Mouse (Mus musculus) erythroblast, adult 5-6 weeks (primary cell): ENCODE data around the gene Klhdc8a. TPM values are rescaled to one million over a fixed set of nuclear protein-coding genes. Genes with fewer than 3 reads are reported as not detected.
"Not testable (repeated sequence)": the region's sequence is repeated elsewhere in the genome, so short reads cannot be mapped to it uniquely, and the experiment has no call there.

ENCODE experiments used
- ATAC-seq: replicated peaks from 2 replicates; pipeline ENCODE4 v1.8.0; 2016; ENCODE audit warnings: moderate number of reproducible peaks, mild to moderate bottlenecking, moderate TSS enrichment, inconsistent platforms; ENCODE audit not compliant: poor library complexity, low FRiP score, severe bottlenecking
- total RNA-seq, 2 experiments: library from RNA; stranded (forward) in 1 of 2; stranded (reverse) in 1 of 2; fragments of 150-400 nt in 1 of 2; fragments of 200-764, 138-1000 nt in 1 of 2; gene quantifications; 2 replicates each; pipeline versions ENCODE4 v1.2.3 to v1.2.4; 2015 to 2017; ENCODE audit warnings: low replicate concordance in 2 of 2

Klhdc8a gene
- total RNA-seq (2015; ENCODE audit: low replicate concordance) (not detected in 2 replicates), total RNA-seq (2017; ENCODE audit: low replicate concordance) (not detected in 2 replicates)

DNA sequence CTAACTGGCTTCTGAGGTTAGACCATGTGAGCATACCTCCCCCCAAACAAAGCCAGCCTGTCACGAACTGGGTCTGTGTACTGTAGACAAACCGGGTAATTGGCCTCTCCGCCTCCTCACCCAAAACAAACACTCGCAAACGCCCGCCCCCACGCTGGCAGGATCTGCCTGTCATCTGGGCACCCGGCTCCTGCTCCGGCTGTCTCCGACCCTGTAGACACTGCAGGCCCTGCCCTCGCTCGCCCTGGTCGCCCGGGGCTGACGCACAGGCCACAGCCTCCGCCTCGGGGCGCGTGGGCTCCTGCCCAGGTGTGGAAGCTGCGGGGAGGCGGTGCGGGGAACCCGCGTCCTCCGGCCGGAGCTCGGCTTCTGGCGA lies at the start of gene Klhdc8a:
Klhdc8a (plus strand) TSS at position 202 of the 376 bp plus-strand sequence.
- no peak for ATAC-seq

DNA sequence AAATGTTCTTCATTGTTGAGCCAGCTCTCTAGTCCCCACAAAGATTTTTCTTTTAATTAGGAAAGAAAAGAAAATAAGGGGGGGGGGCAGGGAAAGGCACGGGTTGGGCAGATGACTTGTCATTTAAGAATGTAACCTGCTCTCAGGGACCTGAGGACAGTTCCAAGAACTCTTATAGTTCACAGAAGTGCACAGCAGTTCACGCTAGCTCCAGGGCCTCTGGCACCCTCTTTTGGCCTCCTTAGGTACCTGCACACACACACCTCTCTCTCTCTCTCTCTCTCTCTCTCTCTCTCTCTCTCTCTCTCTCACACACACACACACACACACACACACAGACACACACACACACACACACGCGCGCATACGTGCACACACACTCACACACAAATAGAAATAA lies 44.0 kb upstream of the Klhdc8a start:
- no peak for ATAC-seq

- ATAC-seq: no peak
Observed at GRCm38 (mm10) chr1:132260331-132260730, 38.1 kb upstream of the Klhdc8a start.

DNA sequence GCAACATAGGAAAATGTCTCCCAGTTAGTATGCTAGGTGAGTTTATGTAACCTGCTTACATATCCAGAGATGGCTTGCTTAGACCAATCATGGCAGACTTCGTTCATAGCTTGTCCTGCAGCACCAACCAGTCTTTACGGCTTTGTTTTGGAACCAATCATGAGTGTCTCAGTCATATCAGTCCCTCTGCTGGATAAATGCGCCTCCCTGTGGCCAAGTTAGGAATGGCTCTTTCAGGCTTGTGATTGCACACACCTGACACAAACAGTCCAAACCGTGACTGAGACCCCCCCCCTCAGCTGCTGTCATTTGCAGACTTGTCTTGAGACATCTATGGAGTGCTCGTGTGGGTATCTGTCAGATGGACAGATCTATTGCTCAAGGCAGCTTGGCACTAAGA lies 37.4 kb upstream of the Klhdc8a start:
- 0 out of 2 replicates have a peak, but pooled peaks have one; percentile 31 for ATAC-seq

DNA sequence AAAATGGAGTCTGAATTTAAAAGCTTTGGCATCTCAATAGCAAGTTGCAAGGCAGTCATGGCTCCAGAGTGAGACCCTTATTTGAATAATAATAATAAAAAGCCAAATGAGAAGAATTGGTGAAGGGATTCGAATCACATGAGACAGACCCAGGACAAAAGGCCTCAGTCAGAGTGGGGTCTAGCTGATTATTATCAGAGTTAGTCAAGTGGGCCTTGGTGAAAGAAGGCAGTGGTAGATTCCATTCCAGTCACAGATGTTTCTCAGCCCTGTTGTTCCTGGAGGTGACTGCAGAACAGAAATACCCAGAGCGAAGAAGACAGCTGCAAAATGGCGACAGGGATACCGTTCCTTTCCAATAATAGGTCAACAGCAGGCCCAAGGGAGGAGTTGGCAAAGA lies 34.8 kb upstream of the Klhdc8a start:
- no peak for ATAC-seq

GRCm38 (mm10) chr1:132264577-132264976 lies 33.8 kb upstream of the Klhdc8a start:
- peak; percentile 88 for ATAC-seq

DNA sequence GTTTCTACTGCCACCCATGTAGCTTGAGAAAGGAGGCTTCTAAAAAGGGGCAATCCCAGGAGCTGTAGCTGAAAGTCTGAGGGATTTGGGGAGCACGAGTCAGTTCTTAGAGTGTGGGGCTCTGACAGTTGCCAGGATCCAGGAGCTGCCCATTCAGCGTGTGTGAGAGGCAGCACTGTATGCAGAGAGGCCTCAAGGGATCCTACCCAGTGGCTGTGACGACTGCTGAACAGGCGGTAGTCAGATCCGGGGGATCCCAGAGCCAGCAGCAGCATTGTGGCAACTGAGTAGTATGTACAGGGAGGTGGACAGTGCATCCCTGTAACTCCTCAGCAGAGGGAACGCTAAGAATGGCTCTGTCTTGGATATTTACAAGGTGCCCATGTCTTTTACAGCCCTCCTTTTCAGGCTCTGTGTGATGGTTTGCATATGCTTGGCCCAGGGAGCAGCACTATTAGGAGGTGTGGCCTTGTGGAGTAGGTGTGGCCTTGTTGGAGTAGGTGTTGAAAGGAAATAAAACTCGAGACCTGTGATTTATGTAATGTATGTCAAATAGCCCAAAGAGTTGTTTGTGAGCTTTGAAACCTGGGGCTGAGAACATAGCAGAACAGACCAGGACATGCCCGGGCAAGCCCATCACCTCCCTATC lies 33.1 kb upstream of the Klhdc8a start:
- ATAC-seq: no peak

DNA sequence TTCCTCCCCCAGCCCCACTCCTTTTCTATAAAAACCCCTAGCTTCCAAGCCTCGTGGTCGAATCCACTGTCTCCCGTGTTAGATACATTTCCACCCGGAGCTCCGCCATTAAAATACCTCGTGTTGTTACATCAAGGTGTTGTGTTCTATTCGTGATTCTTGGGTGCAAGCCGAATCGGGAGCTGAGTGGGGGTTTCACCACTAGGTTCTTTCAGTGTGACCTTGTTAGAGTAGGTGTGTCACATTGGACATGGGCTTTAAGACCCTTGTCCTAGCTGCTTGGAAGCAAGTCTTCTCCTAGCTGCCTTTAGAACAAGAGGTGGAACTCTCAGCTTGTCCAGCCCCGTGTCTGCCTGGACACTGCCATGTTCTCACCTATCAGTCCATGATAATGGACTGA lies 32.5 kb upstream of the Klhdc8a start:
- no peak for ATAC-seq

GRCm38 (mm10) chr1:132266791-132267557 lies 31.5 kb upstream of the Klhdc8a start:
- ATAC-seq: no peak

DNA sequence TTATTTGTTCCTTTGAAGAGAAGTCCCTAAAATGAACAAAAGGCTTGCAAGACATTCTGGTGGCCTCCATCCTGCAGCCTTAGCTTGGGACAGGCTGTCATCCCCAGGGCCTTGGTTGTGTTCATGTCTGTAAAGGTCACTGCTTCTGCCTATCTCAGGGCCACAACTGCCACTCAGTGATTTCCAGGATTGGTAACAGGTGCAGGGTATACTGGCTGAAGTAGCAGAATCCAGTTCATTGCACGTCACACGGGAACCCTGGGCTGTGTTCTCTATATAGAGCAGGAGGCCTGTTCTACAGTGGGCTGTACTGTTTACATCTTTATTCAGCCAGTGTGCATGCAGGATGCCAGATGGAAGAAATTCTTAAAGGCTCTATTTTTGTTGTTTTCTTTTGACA lies 30.5 kb upstream of the Klhdc8a start:
- ATAC-seq: no peak

- ATAC-seq: no peak
Observed at GRCm38 (mm10) chr1:132268418-132269060, 29.9 kb upstream of the Klhdc8a start.

DNA sequence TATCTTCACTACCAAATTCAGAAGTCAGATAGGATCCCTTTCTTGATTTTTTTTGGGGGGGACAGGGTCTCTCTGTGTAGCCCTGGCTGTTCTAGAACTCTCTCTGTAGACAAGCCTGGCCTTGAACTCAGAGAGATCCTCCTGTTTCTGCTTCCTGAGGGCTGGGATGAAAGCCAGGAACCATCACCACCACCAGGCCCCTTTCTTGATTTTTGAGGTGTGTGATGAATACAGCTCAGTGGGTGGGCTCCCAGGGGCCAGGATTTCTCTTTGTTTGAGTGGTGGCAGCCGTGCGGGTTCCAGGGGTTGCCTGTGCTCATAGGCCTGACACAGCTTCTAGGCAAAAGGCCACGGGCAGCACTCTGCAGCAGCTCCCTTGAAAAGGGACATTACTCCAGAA lies 27.2 kb upstream of the Klhdc8a start:
- ATAC-seq: no peak

DNA sequence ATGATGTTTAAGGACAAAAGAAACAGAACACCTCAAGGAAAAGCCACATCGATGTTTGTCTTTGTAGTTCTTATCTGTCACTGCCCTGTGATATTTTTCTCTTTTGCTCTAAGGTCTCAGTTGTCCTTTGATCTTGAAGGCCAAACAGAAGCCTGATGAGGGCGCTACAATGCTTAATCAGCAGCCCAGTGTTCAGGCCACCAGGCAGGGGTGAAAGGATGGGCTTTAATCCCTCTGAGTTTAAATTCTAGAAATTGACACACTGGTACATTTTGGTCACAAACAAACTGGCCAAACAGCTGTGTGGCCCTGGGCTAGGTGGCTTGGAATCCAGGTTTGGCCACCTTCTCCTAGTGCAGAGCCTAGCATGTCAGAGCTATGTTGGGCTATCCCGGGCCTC lies 21.7 kb upstream of the Klhdc8a start:
- ATAC-seq: no peak

- ATAC-seq: no peak
Observed at GRCm38 (mm10) chr1:132277124-132277523, 21.3 kb upstream of the Klhdc8a start.

DNA sequence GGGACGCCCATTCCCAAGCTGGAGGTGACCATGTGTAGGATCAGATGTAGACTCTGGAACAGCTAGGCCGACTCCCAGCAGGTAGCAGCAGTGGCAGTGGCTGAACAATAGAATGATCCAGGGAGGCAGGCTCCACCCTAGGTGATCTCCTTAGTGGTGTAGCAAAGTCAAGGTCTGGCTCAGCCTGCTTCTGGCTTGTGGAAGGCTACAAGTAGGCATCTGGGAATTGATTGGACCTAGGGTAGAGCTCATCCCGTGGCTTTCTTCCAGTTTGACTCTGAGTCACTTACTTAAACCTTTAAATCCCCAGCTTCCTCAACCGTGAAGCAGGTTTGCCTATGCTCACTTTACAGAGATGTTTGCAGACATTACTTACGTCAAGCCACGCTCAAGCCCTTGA lies 17.8 kb upstream of the Klhdc8a start:
- not testable (repeated sequence) for ATAC-seq

- ATAC-seq: no peak
Observed at GRCm38 (mm10) chr1:132281523-132282176, 16.8 kb upstream of the Klhdc8a start.

DNA sequence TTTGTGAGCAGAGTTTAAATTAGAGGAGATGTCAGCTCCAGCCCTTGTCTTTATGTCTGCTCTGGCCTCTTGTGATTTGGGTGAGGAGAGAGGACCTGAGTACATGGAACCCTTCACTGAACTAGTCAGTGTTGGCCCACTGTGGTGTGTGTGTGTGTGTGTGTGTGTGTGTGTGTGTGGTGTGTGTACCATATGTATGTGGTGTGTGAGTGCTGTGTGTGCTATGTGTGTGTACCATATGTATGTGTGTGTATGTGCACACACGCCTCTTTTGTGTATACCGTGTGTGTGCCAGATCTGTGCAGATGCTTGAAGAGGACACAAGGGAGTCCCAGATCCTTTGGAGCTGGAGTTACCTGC lies 16.3 kb upstream of the Klhdc8a start:
- ATAC-seq: no peak

DNA sequence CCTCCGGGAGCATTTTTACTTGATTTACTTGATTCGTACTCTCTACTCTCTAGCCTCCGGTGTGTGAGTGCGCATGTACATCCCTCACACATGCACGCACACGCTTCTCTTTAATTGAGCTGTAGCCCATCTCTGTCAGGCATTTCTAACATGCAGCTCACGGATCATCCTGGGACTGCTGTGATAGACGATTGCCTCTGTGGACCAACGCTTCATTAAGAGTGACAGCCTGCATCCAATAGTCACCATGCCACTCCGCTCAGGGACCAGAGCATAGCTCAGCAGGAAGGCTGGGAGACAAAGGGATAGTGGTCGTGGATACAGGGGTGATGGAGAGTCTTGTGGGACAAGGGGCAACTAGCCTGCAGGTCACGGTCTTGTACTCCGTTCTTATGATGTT lies 15.4 kb upstream of the Klhdc8a start:
- ATAC-seq: no peak

- ATAC-seq: no peak
Observed at GRCm38 (mm10) chr1:132286735-132287134, 11.7 kb upstream of the Klhdc8a start.

GRCm38 (mm10) chr1:132287445-132287844 lies 11.0 kb upstream of the Klhdc8a start:
- no peak for ATAC-seq
